Mouse (Mus musculus) forebrain, embryonic 13.5 days (tissue): Measurements from ENCODE around the gene Wdr91. TPM values are rescaled to one million over a fixed set of nuclear protein-coding genes. Genes with fewer than 3 reads are reported as not detected.

Source experiments
- ATAC-seq: fragments of 200-750 bp; cut with Nextera tagmentation; 2 replicates; pipeline ENCODE4 v1.8.0; 2017
- H3K27ac ChIP-seq: fragments of 300-500 bp; sonication (generic); 2 replicates; pipeline ENCODE4 v1.5.1; 2015; ENCODE audit warnings: inconsistent platforms, mild to moderate bottlenecking, moderate library complexity
- H3K27me3 ChIP-seq: fragments of 300-500 bp; sonication (generic); 2 replicates; pipeline ENCODE4 v1.6.1; 2015; ENCODE audit warnings: mild to moderate bottlenecking, inconsistent platforms
- H3K36me3 ChIP-seq: fragments of 300-500 bp; sonication (generic); 2 replicates; pipeline ENCODE4 v1.6.1; 2015; ENCODE audit warnings: mild to moderate bottlenecking, inconsistent platforms; ENCODE audit not compliant: poor library complexity, severe bottlenecking
- H3K4me1 ChIP-seq: fragments of 300-500 bp; sonication (generic); 2 replicates; pipeline ENCODE4 v1.6.1; 2015; ENCODE audit warnings: inconsistent platforms
- H3K4me2 ChIP-seq: fragments of 300-500 bp; sonication (generic); 2 replicates; pipeline ENCODE4 v1.6.1; 2015; ENCODE audit warnings: inconsistent platforms, mild to moderate bottlenecking, moderate library complexity
- H3K4me3 ChIP-seq: fragments of 300-500 bp; sonication (generic); 2 replicates; pipeline ENCODE4 v1.5.1; 2015; ENCODE audit warnings: mild to moderate bottlenecking, inconsistent platforms
- H3K9ac ChIP-seq: fragments of 300-500 bp; sonication (generic); 2 replicates; pipeline ENCODE4 v1.6.1; 2015; ENCODE audit warnings: mild to moderate bottlenecking, inconsistent platforms
- H3K9me3 ChIP-seq: fragments of 300-500 bp; sonication (generic); replicated peaks from 2 replicates; pipeline ENCODE4 v1.6.1; 2016; ENCODE audit warnings: inconsistent platforms
- WGBS: fragments of 180-500 bp; shearing (Covaris S2); methylation state at CpG from one replicate; pipeline ENCODE4 v1.1.7; 2015; 5-methylcytosine and 5-hydroxymethylcytosine counted together
- polyA plus RNA-seq: library from polyadenylated mRNA; unstranded; fragments of >200 nt; fragmentation: Nextera tagmentation; extraction: Ambion mirVana; gene quantifications from 2 replicates; pipeline ENCODE4 v1.2.1, GENCODE M21; 2015

The Wdr91 gene
- polyA plus RNA-seq, 1 experiment from 2014 or later, result 9.7 TPM

GRCm38 (mm10) chr6:34909631-34910345 lies 888 bp downstream of the Wdr91 start:
- Histone ChIP-seq H3K27ac (no peak overlapping the region), H3K9me3 (no peaks in the 10 kb centered on the region), H3K4me3 (peak overlapping the region; percentile 77), H3K4me2 (peak overlapping the region; percentile 69), H3K27me3 (no peaks in the 10 kb centered on the region), H3K36me3 (peaks cover 32% of the 10 kb centered on the region), H3K4me1 (peaks cover 8% of the 10 kb centered on the region), H3K9ac (peak overlapping the region; percentile 78)
- ATAC-seq, result no peak
- WGBS, result 51% methylated on average over 8 of the region's 8 CpGs

GRCm38 (mm10) chr6:34907696-34908260 lies 2.9 kb downstream of the Wdr91 start:
- H3K9me3 ChIP-seq, result no peaks in the 10 kb centered on the region
- no peak overlapping the region for H3K4me3 ChIP-seq
- WGBS, result 90% methylated on average over 18 of the region's 18 CpGs
- no peak overlapping the region for H3K4me2 ChIP-seq
- no peaks in the 10 kb centered on the region for H3K27me3 ChIP-seq
- H3K9ac ChIP-seq, result no peak overlapping the region
- no peak overlapping the region for H3K27ac ChIP-seq
- ATAC-seq, result no peak
- H3K4me1 ChIP-seq, result peaks cover 8% of the 10 kb centered on the region
- H3K36me3 ChIP-seq, result peaks cover 46% of the 10 kb centered on the region

GRCm38 (mm10) chr6:34907121-34907614 lies 3.5 kb downstream of the Wdr91 start:
- H3K4me3 ChIP-seq, result no peak overlapping the region
- no peak overlapping the region for H3K9ac ChIP-seq
- H3K27me3 ChIP-seq, result no peaks in the 10 kb centered on the region
- no peak overlapping the region for H3K4me2 ChIP-seq
- no peak overlapping the region for H3K27ac ChIP-seq
- H3K4me1 ChIP-seq, result peaks cover 8% of the 10 kb centered on the region
- ATAC-seq, result no peak
- H3K9me3 ChIP-seq, result no peaks in the 10 kb centered on the region
- H3K36me3 ChIP-seq, result peaks cover 52% of the 10 kb centered on the region
- WGBS, result 88% methylated on average over 2 of the region's 2 CpGs

- no peak overlapping the region for H3K4me3 ChIP-seq
- ATAC-seq, result no peak
- 93% methylated on average over 4 of the region's 4 CpGs for WGBS
- H3K9me3 ChIP-seq, result no peaks in the 10 kb centered on the region
- H3K4me2 ChIP-seq, result no peak overlapping the region
- no peak overlapping the region for H3K9ac ChIP-seq
- peaks cover 8% of the 10 kb centered on the region for H3K4me1 ChIP-seq
- H3K27ac ChIP-seq, result no peak overlapping the region
- peaks cover 57% of the 10 kb centered on the region for H3K36me3 ChIP-seq
- no peaks in the 10 kb centered on the region for H3K27me3 ChIP-seq
These were observed 4.0 kb downstream of the Wdr91 start for GRCm38 (mm10) chr6:34906661-34907060.

- no peak overlapping the region for H3K27ac ChIP-seq
- H3K4me2 ChIP-seq, result no peak overlapping the region
- H3K27me3 ChIP-seq, result no peaks in the 10 kb centered on the region
- H3K9me3 ChIP-seq, result no peaks in the 10 kb centered on the region
- WGBS, result 78% methylated on average over 2 of the region's 2 CpGs
- H3K9ac ChIP-seq, result no peak overlapping the region
- no peak overlapping the region for H3K4me3 ChIP-seq
- H3K36me3 ChIP-seq, result peaks cover 61% of the 10 kb centered on the region
- peaks cover 8% of the 10 kb centered on the region for H3K4me1 ChIP-seq
- ATAC-seq, result no peak
These were observed 4.6 kb downstream of the Wdr91 start for GRCm38 (mm10) chr6:34906125-34906524.

GRCm38 (mm10) chr6:34904361-34904760 lies 6.3 kb downstream of the Wdr91 start:
- no peak overlapping the region for H3K27ac ChIP-seq
- H3K9me3 ChIP-seq, result no peaks in the 10 kb centered on the region
- H3K27me3 ChIP-seq, result no peaks in the 10 kb centered on the region
- no peak overlapping the region for H3K4me2 ChIP-seq
- WGBS, result 96% methylated on average over 6 of the region's 6 CpGs
- ATAC-seq, result no peak
- no peak overlapping the region for H3K4me3 ChIP-seq
- H3K9ac ChIP-seq, result no peak overlapping the region
- H3K36me3 ChIP-seq, result peaks cover 78% of the 10 kb centered on the region
- no peaks in the 10 kb centered on the region for H3K4me1 ChIP-seq

- no peak overlapping the region for H3K4me3 ChIP-seq
- no peak for ATAC-seq
- no peaks in the 10 kb centered on the region for H3K9me3 ChIP-seq
- H3K9ac ChIP-seq, result no peak overlapping the region
- WGBS, result 90% methylated on average over 10 of the region's 10 CpGs
- H3K4me2 ChIP-seq, result no peak overlapping the region
- no peaks in the 10 kb centered on the region for H3K27me3 ChIP-seq
- peaks cover 83% of the 10 kb centered on the region for H3K36me3 ChIP-seq
- H3K4me1 ChIP-seq, result no peaks in the 10 kb centered on the region
- no peak overlapping the region for H3K27ac ChIP-seq
These were observed 6.8 kb downstream of the Wdr91 start for GRCm38 (mm10) chr6:34903851-34904250.

- Histone ChIP-seq H3K4me1 (no peaks in the 10 kb centered on the region), H3K4me3 (no peak overlapping the region), H3K4me2 (no peak overlapping the region), H3K9me3 (no peaks in the 10 kb centered on the region), H3K27ac (no peak overlapping the region), H3K9ac (no peak overlapping the region), H3K36me3 (peaks cover 84% of the 10 kb centered on the region), H3K27me3 (no peaks in the 10 kb centered on the region)
- no peak for ATAC-seq
- WGBS, result 88% methylated on average over 5 of the region's 5 CpGs
These were observed 7.2 kb downstream of the Wdr91 start for GRCm38 (mm10) chr6:34903441-34903840.

- no peak overlapping the region for H3K4me2 ChIP-seq
- H3K9me3 ChIP-seq, result no peaks in the 10 kb centered on the region
- peaks cover 85% of the 10 kb centered on the region for H3K36me3 ChIP-seq
- no peak overlapping the region for H3K9ac ChIP-seq
- 95% methylated on average over 7 of the region's 7 CpGs for WGBS
- H3K27me3 ChIP-seq, result no peaks in the 10 kb centered on the region
- ATAC-seq, result no peak
- no peaks in the 10 kb centered on the region for H3K4me1 ChIP-seq
- no peak overlapping the region for H3K27ac ChIP-seq
- no peak overlapping the region for H3K4me3 ChIP-seq
These were observed 8.1 kb downstream of the Wdr91 start for GRCm38 (mm10) chr6:34902578-34902977.

GRCm38 (mm10) chr6:34901911-34902444 lies 8.7 kb downstream of the Wdr91 start:
- 78% methylated on average over 9 of the region's 9 CpGs for WGBS
- H3K36me3 ChIP-seq, result peaks cover 80% of the 10 kb centered on the region
- H3K4me2 ChIP-seq, result no peak overlapping the region
- no peak for ATAC-seq
- no peaks in the 10 kb centered on the region for H3K9me3 ChIP-seq
- H3K9ac ChIP-seq, result no peak overlapping the region
- H3K4me1 ChIP-seq, result no peaks in the 10 kb centered on the region
- no peak overlapping the region for H3K27ac ChIP-seq
- H3K27me3 ChIP-seq, result no peaks in the 10 kb centered on the region
- no peak overlapping the region for H3K4me3 ChIP-seq

- Histone ChIP-seq H3K27ac (no peak overlapping the region), H3K4me1 (no peaks in the 10 kb centered on the region), H3K9me3 (no peaks in the 10 kb centered on the region), H3K36me3 (peaks cover 75% of the 10 kb centered on the region), H3K9ac (no peak overlapping the region), H3K27me3 (no peaks in the 10 kb centered on the region), H3K4me2 (no peak overlapping the region), H3K4me3 (no peak overlapping the region)
- 62% methylated on average over 2 of the region's 2 CpGs for WGBS
- ATAC-seq, result no peak
These were observed 9.7 kb downstream of the Wdr91 start for GRCm38 (mm10) chr6:34900990-34901389.

GRCm38 (mm10) chr6:34899127-34899526 lies 11.5 kb downstream of the Wdr91 start:
- Histone ChIP-seq H3K36me3 (peaks cover 78% of the 10 kb centered on the region), H3K9ac (no peak overlapping the region)
- WGBS, result 96% methylated on average over 2 of the region's 2 CpGs

More at GRCm38 (mm10) chr6:34899127-34899526, 11.5 kb downstream of the Wdr91 start:
- no peak for ATAC-seq
- H3K27ac ChIP-seq, result no peak overlapping the region
- H3K9me3 ChIP-seq, result no peaks in the 10 kb centered on the region
- H3K4me3 ChIP-seq, result no peak overlapping the region
- H3K4me2 ChIP-seq, result no peak overlapping the region
- no peaks in the 10 kb centered on the region for H3K27me3 ChIP-seq
- H3K4me1 ChIP-seq, result no peaks in the 10 kb centered on the region
